Mouse (Mus musculus): ENCODE results near the gene Aph1a. TPM values are rescaled to one million over a fixed set of nuclear protein-coding genes. Genes with fewer than 3 reads are reported as not detected.
"Not testable (repeated sequence)": the region's sequence is repeated elsewhere in the genome, so short reads cannot be mapped to it uniquely, and the experiment has no call there.

Gene Aph1a
- total and polyA plus RNA-seq, 3 experiments: 110 to 170 TPM; not detected in 1

DNA sequence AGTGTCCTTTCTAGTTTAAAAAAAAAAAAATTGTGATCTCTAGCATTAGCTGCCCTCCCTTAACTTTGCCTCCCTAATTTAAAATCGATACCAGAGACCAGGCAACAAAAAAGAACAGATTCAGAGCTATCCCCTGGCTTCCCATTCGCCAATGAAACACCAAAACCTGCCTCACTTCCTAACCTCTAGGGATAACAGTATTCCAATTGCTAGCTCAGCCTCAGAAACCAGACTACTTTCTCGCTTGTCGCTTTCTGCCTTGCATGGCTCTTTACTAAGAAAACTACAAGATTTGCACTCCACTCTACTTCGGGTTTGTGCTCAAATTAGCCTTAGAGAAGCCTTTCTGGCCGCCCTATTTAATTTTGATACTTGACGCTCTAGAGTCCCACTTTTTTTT, 37.7 kb upstream of the Aph1a start:
- H3K27me3 ChIP-seq (ENCODE audit: control insufficient read depth in 1 of 2, insufficient read depth in 2 of 2, low read length in 2 of 2): no peaks in the 10 kb centered on the region
- no peaks in the 10 kb centered on the region for H3K9me3 ChIP-seq (replicated peaks; ENCODE audit: insufficient read depth, low read length)
- peak overlapping the region; percentile 79 for H3K9ac ChIP-seq (ENCODE audit: control insufficient read depth, low read depth, low read length, poor library complexity, severe bottlenecking)
- DNase-seq (ENCODE audit: low read depth, low spot score): peak; percentile 86
- peak overlapping the region; percentile 94 for H3K27ac ChIP-seq (ENCODE audit: control insufficient read depth, low read depth, low read length)
- peaks cover 27% of the 10 kb centered on the region for H3K79me2 ChIP-seq (ENCODE audit: control insufficient read depth, insufficient read depth, low read length, poor library complexity)
- peaks cover 23 to 39% of the 10 kb centered on the region in 2 experiments for H3K36me3 ChIP-seq (ENCODE audit: control insufficient read depth in 1 of 2, insufficient read depth in 2 of 2, low read length in 2 of 2)
- peak overlapping the region; percentile 47 to 71 for H3K4me3 ChIP-seq (ENCODE audit: control insufficient read depth in 1 of 2, insufficient read depth in 1 of 2, low read depth in 2 of 2, low read length in 2 of 2)
- TF ChIP-seq ZNF384 (IDR thresholded peaks at IDR 0.05; ENCODE audit: low read depth, low read length) (no peak), ZMIZ1 (IDR thresholded peaks at IDR 0.05; ENCODE audit: low read depth, low read length) (no peak), SMC3 (IDR thresholded peaks at IDR 0.05; ENCODE audit: low read depth, low read length) (no peak), MYB (IDR thresholded peaks at IDR 0.05; ENCODE audit: low read depth, low read length) (no peak), BHLHE40 (IDR thresholded peaks at IDR 0.05; ENCODE audit: borderline replicate concordance, low read depth, low read length) (no peak), HCFC1 (IDR thresholded peaks at IDR 0.05; ENCODE audit: low read depth, low read length) (no peak), MYC (IDR thresholded peaks at IDR 0.05; ENCODE audit: low read depth, low read length) (no peak), ELF1 (IDR thresholded peaks at IDR 0.05; ENCODE audit: low read depth, low read length) (no peak), RAD21 (IDR thresholded peaks at IDR 0.05; ENCODE audit: low read depth, low read length) (no peak), USF1 (IDR thresholded peaks at IDR 0.05; ENCODE audit: low read depth, low read length) (no peak), TBP (IDR thresholded peaks at IDR 0.05; ENCODE audit: low read depth, low read length) (no peak), POLR2AphosphoS5 (IDR thresholded peaks at IDR 0.05; ENCODE audit: borderline replicate concordance, low read depth, low read length) (no peak)
- H3K4me1 ChIP-seq (ENCODE audit: control insufficient read depth in 1 of 2, insufficient read depth in 2 of 2, low read length in 2 of 2): peaks cover 11 to 13% of the 10 kb centered on the region in 2 experiments; a peak in 3 of 4 replicates

DNA sequence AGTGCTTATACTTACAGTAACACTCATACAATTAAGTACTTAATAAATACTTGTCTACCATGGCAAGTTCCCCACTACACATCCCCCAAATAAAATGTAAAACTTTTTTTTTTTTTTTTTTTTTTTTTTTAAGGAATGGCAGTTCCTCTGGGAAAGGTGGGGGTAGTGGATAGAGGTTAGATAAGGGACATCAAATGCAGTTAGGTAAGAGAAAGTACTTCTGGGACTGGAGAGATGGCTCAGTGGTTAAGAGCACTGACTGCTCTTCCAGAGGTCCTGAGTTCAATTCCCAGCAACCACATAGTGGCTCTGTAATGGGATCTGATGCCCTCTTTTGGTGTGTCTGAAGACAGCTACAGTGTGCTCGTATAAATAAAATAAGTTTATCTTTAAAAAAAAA, 36.7 kb upstream of the Aph1a start:
- peaks cover 27% of the 10 kb centered on the region for H3K79me2 ChIP-seq (ENCODE audit: control insufficient read depth, insufficient read depth, low read length, poor library complexity)
- not testable (repeated sequence) for H3K27me3 ChIP-seq (ENCODE audit: control insufficient read depth in 1 of 2, insufficient read depth in 2 of 2, low read length in 2 of 2); H3K4me3 ChIP-seq (ENCODE audit: control insufficient read depth in 1 of 2, insufficient read depth in 1 of 2, low read depth in 2 of 2, low read length in 2 of 2); H3K9ac ChIP-seq (ENCODE audit: control insufficient read depth, low read depth, low read length, poor library complexity, severe bottlenecking); H3K4me1 ChIP-seq (ENCODE audit: control insufficient read depth in 1 of 2, insufficient read depth in 2 of 2, low read length in 2 of 2); H3K9me3 ChIP-seq (replicated peaks; ENCODE audit: insufficient read depth, low read length); H3K27ac ChIP-seq (ENCODE audit: control insufficient read depth, low read depth, low read length)
- DNase-seq (ENCODE audit: low read depth, low spot score): peak; percentile 48
- peak; percentile 91 for TF ChIP-seq TBP (IDR thresholded peaks at IDR 0.05; ENCODE audit: low read depth, low read length)
- peaks cover 16 to 31% of the 10 kb centered on the region in 2 experiments for H3K36me3 ChIP-seq (ENCODE audit: control insufficient read depth in 1 of 2, insufficient read depth in 2 of 2, low read length in 2 of 2)

- not testable (repeated sequence) for H3K9me3 ChIP-seq (replicated peaks; ENCODE audit: insufficient read depth, low read length); H3K4me1 ChIP-seq (ENCODE audit: control insufficient read depth in 1 of 2, insufficient read depth in 2 of 2, low read length in 2 of 2); H3K27me3 ChIP-seq (ENCODE audit: control insufficient read depth in 1 of 2, insufficient read depth in 2 of 2, low read length in 2 of 2); H3K9ac ChIP-seq (ENCODE audit: control insufficient read depth, low read depth, low read length, poor library complexity, severe bottlenecking); H3K4me3 ChIP-seq (ENCODE audit: control insufficient read depth in 1 of 2, insufficient read depth in 1 of 2, low read depth in 2 of 2, low read length in 2 of 2); DNase-seq (ENCODE audit: low read depth, low spot score); H3K27ac ChIP-seq (ENCODE audit: control insufficient read depth, low read depth, low read length)
- peaks cover 20% of the 10 kb centered on the region for H3K79me2 ChIP-seq (ENCODE audit: control insufficient read depth, insufficient read depth, low read length, poor library complexity)
- H3K36me3 ChIP-seq (ENCODE audit: control insufficient read depth in 1 of 2, insufficient read depth in 2 of 2, low read length in 2 of 2): peaks cover 4 to 20% of the 10 kb centered on the region in 2 experiments; a peak in 3 of 4 replicates
- peak; percentile 94 for TF ChIP-seq TBP (IDR thresholded peaks at IDR 0.05; ENCODE audit: low read depth, low read length)
Observed at GRCm38 (mm10) chr3:95858278-95858677, 35.5 kb upstream of the Aph1a start.
